Mouse (Mus musculus) heart, embryonic 12.5 days (tissue): Measurements from ENCODE around the gene Atcay. TPM values are rescaled to one million over a fixed set of nuclear protein-coding genes. Genes with fewer than 3 reads are reported as not detected.

Source experiments
- ATAC-seq: fragments of 200-750 bp; cut with Nextera tagmentation; 2 replicates; pipeline ENCODE4 v1.8.0; 2017; ENCODE audit warnings: moderate TSS enrichment, moderate library complexity; ENCODE audit not compliant: insufficient number of reproducible peaks, low FRiP score
- H3K27ac ChIP-seq: fragments of 300-500 bp; sonication (generic); 2 replicates; pipeline ENCODE4 v1.5.1; 2016; ENCODE audit warnings: mild to moderate bottlenecking, moderate library complexity; ENCODE audit not compliant: poor library complexity, severe bottlenecking
- H3K27me3 ChIP-seq: fragments of 300-500 bp; sonication (generic); replicated peaks from 2 replicates; pipeline ENCODE4 v1.6.1; 2016; ENCODE audit warnings: mild to moderate bottlenecking, moderate library complexity
- H3K36me3 ChIP-seq: fragments of 300-500 bp; sonication (generic); 2 replicates; pipeline ENCODE4 v1.6.1; 2016; ENCODE audit warnings: mild to moderate bottlenecking, moderate library complexity
- H3K4me1 ChIP-seq: fragments of 300-500 bp; sonication (generic); replicated peaks from 2 replicates; pipeline ENCODE4 v1.6.1; 2016; ENCODE audit warnings: mild to moderate bottlenecking
- H3K4me2 ChIP-seq: fragments of 300-500 bp; sonication (generic); 2 replicates; pipeline ENCODE4 v1.6.1; 2016; ENCODE audit warnings: mild to moderate bottlenecking, moderate library complexity
- H3K4me3 ChIP-seq: fragments of 300-500 bp; sonication (generic); 2 replicates; pipeline ENCODE4 v1.5.1; 2016; ENCODE audit warnings: mild to moderate bottlenecking
- H3K9ac ChIP-seq: fragments of 300-500 bp; sonication (generic); 2 replicates; pipeline ENCODE4 v1.6.1; 2016; ENCODE audit warnings: mild to moderate bottlenecking, moderate library complexity
- H3K9me3 ChIP-seq: fragments of 300-500 bp; sonication (generic); replicated peaks from 2 replicates; pipeline ENCODE4 v1.6.1; 2016; ENCODE audit warnings: mild to moderate bottlenecking, moderate library complexity
- WGBS: fragments of 180-500 bp; shearing (Covaris S2); methylation state at CpG from one replicate; pipeline ENCODE4 v1.1.7; 2016; 5-methylcytosine and 5-hydroxymethylcytosine counted together
- polyA plus RNA-seq: library from polyadenylated mRNA; unstranded; fragments of >200 nt; fragmentation: Nextera tagmentation; extraction: Ambion mirVana; gene quantifications from 2 replicates; pipeline ENCODE4 v1.2.1, GENCODE M21; 2016

The Atcay gene
- polyA plus RNA-seq, 1 experiment from 2014 or later, result 0.72 TPM

DNA sequence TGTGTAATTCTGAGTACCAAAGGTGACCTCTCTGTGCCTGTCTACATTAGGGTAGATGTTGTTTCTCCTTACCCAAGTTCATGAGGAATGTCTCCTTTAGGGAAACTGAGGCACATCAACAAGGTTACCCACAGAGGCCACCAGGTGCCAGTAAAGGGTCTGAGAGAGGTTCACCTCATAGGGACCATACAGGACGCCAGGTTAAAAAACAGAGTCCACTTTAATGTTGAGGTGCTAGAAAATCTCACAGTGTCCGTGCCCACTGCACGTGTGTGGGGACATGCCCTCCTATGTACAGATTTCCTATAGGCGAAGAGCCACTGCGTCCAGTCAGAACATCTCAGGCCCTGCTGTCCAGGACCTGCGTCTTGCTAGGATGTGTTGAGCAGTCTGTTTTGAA lies 31.6 kb downstream of the Atcay start:
- H3K9me3 ChIP-seq, result no peaks in the 10 kb centered on the region
- peaks cover 18% of the 10 kb centered on the region; the same call in 1 of the 2 replicates for H3K27me3 ChIP-seq
- H3K4me2 ChIP-seq, result no peak overlapping the region
- ATAC-seq, result no peak
- no peaks in the 10 kb centered on the region for H3K36me3 ChIP-seq
- 77% methylated on average over 6 of the region's 6 CpGs for WGBS
- H3K4me3 ChIP-seq, result no peak overlapping the region
- peak overlapping the region; percentile 61 for H3K9ac ChIP-seq
- H3K4me1 ChIP-seq, result peaks cover 64% of the 10 kb centered on the region
- peak overlapping the region; percentile 94 for H3K27ac ChIP-seq

DNA sequence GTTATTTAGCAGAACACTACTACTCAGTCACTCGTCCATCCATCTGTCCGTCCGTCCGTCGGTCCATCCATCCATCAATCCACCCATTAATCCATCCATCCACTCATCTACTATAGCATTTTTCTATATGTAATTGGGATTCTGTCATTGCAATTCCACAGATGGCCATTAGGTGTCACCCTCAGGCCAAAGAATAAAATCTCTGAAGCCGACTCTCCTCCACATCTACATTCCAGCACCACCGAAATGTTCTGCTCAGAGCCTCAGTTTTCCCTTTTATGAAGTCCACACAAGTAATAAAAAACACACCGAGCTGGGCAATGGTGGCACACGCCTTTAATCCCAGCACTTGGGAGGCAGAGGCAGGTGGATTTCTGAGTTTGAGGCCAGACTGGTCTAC lies 32.4 kb downstream of the Atcay start:
- Histone ChIP-seq H3K36me3 (no peaks in the 10 kb centered on the region), H3K4me1 (peaks cover 63% of the 10 kb centered on the region), H3K27ac (0 out of 2 replicates have a peak overlapping the region, but pooled peaks have one; percentile 94), H3K4me3 (no peak overlapping the region), H3K27me3 (peaks cover 18% of the 10 kb centered on the region; the same call in 1 of the 2 replicates), H3K4me2 (no peak overlapping the region), H3K9me3 (no peaks in the 10 kb centered on the region), H3K9ac (peak overlapping the region; percentile 61; the same call in 1 of the 2 replicates)
- ATAC-seq, result no peak
- 2% methylated on average over 9 of the region's 9 CpGs for WGBS

DNA sequence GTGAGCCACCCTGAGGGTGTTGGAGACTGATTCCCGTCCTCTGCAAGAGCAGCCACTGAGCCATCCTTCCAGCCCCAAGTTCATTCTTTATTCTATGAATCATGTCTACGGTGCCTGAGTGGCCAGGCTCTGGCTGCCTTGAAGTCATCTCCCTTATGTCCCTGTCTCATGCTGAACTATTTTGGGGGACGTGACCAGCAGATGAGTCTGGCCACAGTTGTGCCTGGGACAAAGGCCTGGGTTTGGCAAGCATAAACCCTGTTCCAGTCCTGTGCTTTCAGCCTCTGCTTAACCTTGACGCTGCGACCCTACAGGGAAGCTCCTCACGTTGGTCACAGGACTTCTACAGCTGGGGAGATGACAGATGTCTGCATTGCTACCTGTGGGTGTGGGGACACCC lies 33.3 kb downstream of the Atcay start:
- peak overlapping the region; percentile 99 for H3K27ac ChIP-seq

DNA sequence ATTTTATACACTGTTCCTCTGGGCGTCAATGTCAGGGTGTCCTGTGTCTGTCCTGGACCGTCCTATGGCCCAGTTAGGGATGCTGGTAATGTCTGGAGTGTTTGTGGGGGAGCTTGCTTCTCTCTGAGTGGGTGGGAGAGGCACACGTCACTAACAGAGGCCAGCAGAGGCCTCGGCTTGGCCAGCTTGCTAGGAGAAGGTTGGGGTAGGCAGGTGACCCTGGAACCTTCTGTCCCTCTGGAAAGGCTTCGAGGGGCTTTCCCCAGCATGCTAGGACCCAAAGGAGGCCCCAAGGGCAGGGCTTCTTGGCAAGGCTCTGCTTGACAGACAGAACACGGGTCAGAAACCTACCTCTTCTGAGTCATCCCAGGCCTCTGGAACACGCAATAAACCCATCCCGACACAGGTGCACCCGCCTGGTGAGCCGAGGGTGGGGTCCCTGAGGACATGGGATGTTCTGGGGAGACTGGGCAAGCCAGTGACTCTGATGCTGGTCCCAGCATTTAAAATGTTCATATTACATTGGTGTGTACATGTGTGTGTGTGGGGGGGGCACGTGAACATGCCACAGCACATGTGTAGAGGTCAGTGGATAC lies 34.1 kb downstream of the Atcay start:
- H3K36me3 ChIP-seq, result no peaks in the 10 kb centered on the region
- peaks cover 60% of the 10 kb centered on the region for H3K4me1 ChIP-seq
- peak overlapping the region; percentile 90 for H3K9ac ChIP-seq
- H3K4me3 ChIP-seq, result peak overlapping the region; percentile 54
- ATAC-seq, result no peak
- H3K9me3 ChIP-seq, result no peaks in the 10 kb centered on the region
- 51% methylated on average over 11 of the region's 11 CpGs for WGBS
- peak overlapping the region; percentile 99 for H3K27ac ChIP-seq
- H3K27me3 ChIP-seq, result peaks cover 18% of the 10 kb centered on the region; the same call in 1 of the 2 replicates
- peak overlapping the region; percentile 70 for H3K4me2 ChIP-seq

More for the DNA sequence above, 33.3 kb downstream of the Atcay start:
- Histone ChIP-seq H3K4me2 (peak overlapping the region; percentile 70), H3K27me3 (peaks cover 18% of the 10 kb centered on the region; the same call in 1 of the 2 replicates), H3K9ac (peak overlapping the region; percentile 90), H3K4me3 (0 out of 2 replicates have a peak overlapping the region, but pooled peaks have one; percentile 54), H3K9me3 (no peaks in the 10 kb centered on the region), H3K4me1 (peaks cover 61% of the 10 kb centered on the region), H3K36me3 (no peaks in the 10 kb centered on the region)
- ATAC-seq, result no peak
- 30% methylated on average over 6 of the region's 6 CpGs for WGBS

DNA sequence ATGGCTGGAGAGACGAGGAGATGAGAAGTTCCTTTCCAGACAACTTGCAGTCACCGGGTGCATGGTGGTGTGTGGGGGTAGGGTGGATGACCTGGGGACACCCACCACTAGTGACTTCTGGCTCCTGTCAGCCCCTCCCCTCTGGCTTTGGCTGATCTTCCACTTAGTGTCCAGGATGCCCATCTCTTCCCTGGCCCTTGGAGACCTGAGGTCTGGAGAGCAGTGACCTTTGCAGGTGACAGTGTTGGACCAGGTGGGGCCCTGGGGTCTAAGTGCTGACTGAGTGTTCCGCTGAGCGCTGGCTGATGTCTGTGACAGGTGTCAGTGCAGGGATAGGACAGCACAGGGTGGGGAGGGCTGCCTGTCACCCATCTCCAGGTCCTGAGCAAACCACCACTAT lies 35.3 kb downstream of the Atcay start:
- Histone ChIP-seq H3K4me2 (peak overlapping the region; percentile 70), H3K4me1 (peaks cover 59% of the 10 kb centered on the region), H3K9me3 (no peaks in the 10 kb centered on the region), H3K27me3 (peaks cover 18% of the 10 kb centered on the region; the same call in 1 of the 2 replicates), H3K9ac (peak overlapping the region; percentile 90), H3K36me3 (peaks cover 9% of the 10 kb centered on the region), H3K27ac (peak overlapping the region; percentile 99), H3K4me3 (peak overlapping the region; percentile 54)
- ATAC-seq, result no peak
- 39% methylated on average over 4 of the region's 4 CpGs for WGBS

DNA sequence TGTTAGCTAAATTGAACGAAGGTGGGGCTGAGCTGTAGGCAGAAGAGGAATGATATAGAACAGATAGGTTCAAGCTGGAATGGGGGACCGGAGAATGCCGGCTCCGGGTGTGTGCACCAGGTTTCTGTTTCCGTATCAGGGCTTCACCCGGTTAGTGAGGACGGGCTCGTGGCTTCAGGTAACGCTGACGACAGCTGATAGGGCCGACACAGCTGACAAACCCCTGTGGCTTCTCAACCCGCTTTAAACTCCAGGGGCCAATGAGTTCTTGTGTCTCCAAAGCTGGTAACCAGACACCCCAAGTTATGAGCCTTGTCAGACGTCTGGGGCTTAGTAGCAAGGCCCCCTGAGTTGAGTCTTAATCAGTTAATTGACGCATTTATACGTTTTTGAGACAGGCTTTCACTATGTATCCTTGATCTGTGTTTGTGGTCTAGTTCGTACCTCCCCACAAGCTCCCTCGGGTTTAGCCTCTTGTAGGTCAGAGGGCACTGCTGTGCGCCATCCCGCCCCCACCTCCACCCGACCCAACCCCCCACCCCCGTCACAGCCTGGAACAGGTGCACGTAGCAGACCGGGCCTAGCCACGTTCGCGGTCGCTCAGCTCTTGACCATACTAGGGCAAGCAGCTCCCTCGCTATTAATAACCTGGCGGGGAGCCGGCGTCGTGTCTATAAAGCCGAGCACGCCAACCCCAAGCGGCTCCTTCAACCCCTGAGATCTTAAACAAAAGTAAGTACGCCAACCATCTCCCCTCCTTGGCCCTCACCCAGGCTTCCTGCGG lies 36.5 kb downstream of the Atcay start:
- H3K4me2 ChIP-seq, result peak overlapping the region; percentile 70
- H3K4me1 ChIP-seq, result peaks cover 53% of the 10 kb centered on the region
- peak; percentile 29 for ATAC-seq
- H3K9ac ChIP-seq, result peak overlapping the region; percentile 90
- H3K9me3 ChIP-seq, result no peaks in the 10 kb centered on the region
- peak overlapping the region; percentile 99 for H3K27ac ChIP-seq
- peak overlapping the region; percentile 54 for H3K4me3 ChIP-seq
- WGBS, result 10% methylated on average over 37 of the region's 37 CpGs
- peaks cover 18% of the 10 kb centered on the region; the same call in 1 of the 2 replicates for H3K27me3 ChIP-seq
- H3K36me3 ChIP-seq, result peaks cover 17% of the 10 kb centered on the region

DNA sequence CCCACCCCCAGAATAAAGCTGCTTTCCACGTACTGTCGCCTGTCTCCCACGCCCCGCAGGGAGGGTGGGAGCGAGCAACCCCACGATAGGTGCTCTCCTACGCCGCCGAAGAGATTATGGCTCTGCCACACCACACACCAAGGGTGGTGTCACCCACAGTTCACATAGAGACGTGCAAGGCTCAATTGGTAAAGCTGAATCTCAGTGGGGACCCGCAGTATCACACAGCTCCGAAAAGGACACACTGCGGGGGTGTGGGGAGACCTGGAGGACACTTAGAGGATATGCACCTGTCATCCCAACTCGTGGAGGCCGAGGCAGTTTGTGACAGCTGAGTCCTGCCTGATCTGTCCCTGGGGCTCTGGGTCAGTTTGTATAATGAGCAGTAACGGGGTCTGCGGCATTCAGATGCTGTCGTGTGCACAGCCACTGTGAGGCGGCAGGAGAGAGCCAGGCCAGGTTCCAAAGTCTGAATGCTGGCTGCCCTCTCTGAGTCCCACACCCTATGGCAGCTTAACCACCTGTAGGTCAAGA lies 37.6 kb downstream of the Atcay start:
- peaks cover 45% of the 10 kb centered on the region for H3K4me1 ChIP-seq
- H3K27ac ChIP-seq, result peak overlapping the region; percentile 93

DNA sequence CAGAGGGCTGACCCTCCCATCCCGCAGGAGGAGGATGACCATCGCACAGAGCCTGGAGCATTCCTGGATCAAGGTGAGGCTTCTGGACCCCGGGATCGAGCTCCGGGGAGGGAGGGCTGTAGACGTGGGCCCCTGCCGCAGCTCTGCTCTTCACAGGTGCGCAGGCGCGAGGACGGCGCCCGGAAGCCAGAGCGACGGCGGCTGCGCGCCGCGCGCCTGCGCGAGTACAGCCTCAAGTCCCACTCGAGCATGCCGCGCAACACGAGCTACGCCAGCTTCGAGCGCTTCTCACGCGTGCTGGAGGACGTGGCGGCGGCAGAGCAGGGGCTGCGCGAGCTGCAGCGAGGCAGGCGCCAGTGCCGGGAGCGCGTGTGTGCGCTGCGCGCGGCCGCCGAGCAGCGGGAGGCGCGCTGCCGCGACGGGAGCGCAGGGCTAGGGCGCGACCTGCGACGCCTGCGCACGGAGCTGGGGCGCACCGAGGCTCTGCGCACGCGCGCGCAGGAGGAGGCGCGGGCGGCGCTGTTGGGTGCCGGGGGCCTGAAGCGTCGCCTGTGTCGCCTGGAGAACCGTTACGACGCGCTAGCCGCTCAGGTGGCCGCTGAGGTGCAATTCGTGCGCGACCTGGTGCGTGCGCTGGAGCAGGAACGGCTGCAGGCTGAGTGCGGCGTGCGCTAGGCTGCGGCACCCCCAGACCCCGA lies 38.2 kb downstream of the Atcay start:
- peak; percentile 82 for ATAC-seq
- H3K27ac ChIP-seq, result peak overlapping the region; percentile 93
- peak overlapping the region; percentile 84 for H3K9ac ChIP-seq
- peaks cover 18% of the 10 kb centered on the region; the same call in 1 of the 2 replicates for H3K27me3 ChIP-seq
- peak overlapping the region; percentile 89 for H3K4me2 ChIP-seq
- 1% methylated on average over 93 of the region's 93 CpGs for WGBS
- H3K4me1 ChIP-seq, result peaks cover 43% of the 10 kb centered on the region
- peaks cover 32% of the 10 kb centered on the region for H3K36me3 ChIP-seq
- peak overlapping the region; percentile 54 for H3K4me3 ChIP-seq
- no peaks in the 10 kb centered on the region for H3K9me3 ChIP-seq

More for the DNA sequence above, 37.6 kb downstream of the Atcay start:
- Histone ChIP-seq H3K9me3 (no peaks in the 10 kb centered on the region), H3K4me3 (peak overlapping the region; percentile 54), H3K9ac (peak overlapping the region; percentile 84), H3K4me2 (peak overlapping the region; percentile 89), H3K27me3 (peaks cover 18% of the 10 kb centered on the region; the same call in 1 of the 2 replicates), H3K36me3 (peaks cover 26% of the 10 kb centered on the region)
- ATAC-seq, result 0 out of 2 replicates have a peak, but pooled peaks have one; percentile 5
- 6% methylated on average over 19 of the region's 19 CpGs for WGBS

DNA sequence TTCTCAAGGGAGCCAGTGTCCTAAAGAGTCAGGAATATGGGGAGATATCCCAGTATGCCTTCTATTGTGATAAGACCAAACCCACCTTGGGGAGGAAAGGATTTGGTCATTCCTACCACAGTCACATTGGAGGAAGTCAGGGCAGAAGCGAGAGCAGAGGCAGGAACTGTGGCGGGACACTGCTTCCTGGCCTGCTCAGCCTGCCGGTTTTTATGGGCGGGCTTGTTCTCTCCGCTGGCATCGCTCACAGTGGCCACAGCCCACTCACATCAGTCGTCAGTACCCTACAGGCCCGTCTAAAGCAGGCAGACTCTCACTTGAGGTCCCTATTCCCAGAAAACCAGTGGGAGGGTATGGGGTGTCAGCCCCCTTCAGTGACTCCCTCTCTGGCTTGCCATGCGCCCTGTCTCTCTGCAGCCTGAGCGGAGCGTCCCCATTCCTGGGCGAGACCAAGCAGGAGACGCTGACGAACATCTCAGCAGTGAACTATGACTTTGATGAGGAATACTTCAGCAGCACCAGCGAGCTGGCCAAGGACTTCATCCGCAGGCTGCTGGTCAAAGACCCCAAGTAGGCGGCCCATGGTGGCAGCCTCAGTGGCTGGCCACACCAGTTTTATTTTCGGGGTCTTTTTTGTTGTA lies 39.2 kb downstream of the Atcay start:
- H3K9me3 ChIP-seq, result no peaks in the 10 kb centered on the region
- peaks cover 15% of the 10 kb centered on the region; the same call in 1 of the 2 replicates for H3K27me3 ChIP-seq
- H3K9ac ChIP-seq, result peak overlapping the region; percentile 84; the same call in 1 of the 2 replicates
- H3K4me3 ChIP-seq, result no peak overlapping the region
- H3K36me3 ChIP-seq, result peaks cover 40% of the 10 kb centered on the region
- WGBS, result 74% methylated on average over 18 of the region's 18 CpGs
- peaks cover 44% of the 10 kb centered on the region for H3K4me1 ChIP-seq
- peak overlapping the region; percentile 93; the same call in 1 of the 2 replicates for H3K27ac ChIP-seq
- ATAC-seq, result no peak
- peak overlapping the region; percentile 89 for H3K4me2 ChIP-seq

DNA sequence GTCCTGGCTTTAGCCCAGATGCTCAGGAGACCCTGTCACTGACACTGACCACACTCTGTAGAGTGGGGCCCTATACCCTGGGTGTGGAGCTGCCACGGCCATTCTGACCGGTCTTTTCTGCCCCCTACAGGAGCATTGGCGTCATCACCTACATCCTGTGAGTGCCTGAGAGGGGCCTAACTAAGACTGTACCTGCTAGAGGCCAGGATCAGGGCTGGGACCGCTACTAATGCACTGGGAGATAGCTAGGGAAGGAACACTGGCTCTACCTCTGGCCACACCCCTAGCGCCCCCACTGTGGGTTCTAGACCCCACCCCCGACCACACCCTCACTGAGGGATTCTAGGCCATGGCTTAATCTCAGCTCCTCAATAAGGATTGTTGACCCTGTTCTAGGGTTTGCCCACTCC lies 39.7 kb downstream of the Atcay start:
- no peak for ATAC-seq
- Histone ChIP-seq H3K4me2 (no peak overlapping the region), H3K9me3 (no peaks in the 10 kb centered on the region), H3K4me3 (no peak overlapping the region), H3K4me1 (peaks cover 44% of the 10 kb centered on the region), H3K27me3 (0 out of 2 replicates have a peak, but pooled peaks cover 12% of the 10 kb centered on the region), H3K27ac (peak overlapping the region; percentile 93; the same call in 1 of the 2 replicates), H3K36me3 (peaks cover 40% of the 10 kb centered on the region), H3K9ac (0 out of 2 replicates have a peak overlapping the region, but pooled peaks have one; percentile 1)
- WGBS, result 57% methylated on average over 6 of the region's 6 CpGs
